In the genomic region with DNA sequence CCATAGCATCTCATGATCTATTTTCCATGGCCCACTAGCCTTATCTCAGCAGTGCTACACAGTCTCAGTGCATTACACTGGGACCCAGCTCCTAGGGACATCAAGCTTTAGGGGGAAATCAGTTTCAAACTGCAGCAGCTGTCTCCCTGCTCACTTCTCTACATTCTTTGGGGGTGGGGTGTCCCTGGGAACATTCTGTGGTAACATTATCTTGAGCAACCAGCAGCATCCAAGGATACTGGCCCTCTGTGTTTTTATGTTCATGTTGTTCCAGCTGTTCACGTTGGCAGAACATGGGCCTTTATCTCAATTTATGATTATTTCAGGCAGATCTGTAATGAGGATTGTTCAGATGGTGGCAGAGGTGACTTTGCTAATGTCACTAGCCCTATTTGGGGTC, we compare ENCODE assay signal across 29 mouse cellular contexts.
A peak's percentile ranks its signal among the peaks of the same experiment; 100 is the strongest.
DNase-seq lines count a peak whose midpoint lies in the region; ATAC-seq and TF ChIP-seq lines count a peak whose summit lies in the region.
"Had no signal": no experiment of that assay in that cellular context is flagged by ENCODE, and none has a peak within 500 bp of the region (broad histone marks: within the 10 kb centered on the region; RNA-seq: fewer than 3 reads in every experiment).

No protein-coding gene starts in this region.

- no peak for TF ChIP-seq EP300 in heart, adult 2 months (IDR thresholded peaks at IDR 0.05; ENCODE audit: insufficient read depth, low read depth, low read length)

- no peak overlapping the region for H3K9ac ChIP-seq in heart, adult 2 months (ENCODE audit: low read depth, low read length)
- H3K9ac ChIP-seq in lung, embryonic 16.5 days (ENCODE audit: low read length), result no peak overlapping the region
- H3K9ac ChIP-seq: embryonic facial prominence, embryonic 13.5 days; limb, embryonic 13.5 days; liver, embryonic 12.5 days; liver, postnatal 0 days; midbrain, embryonic 15.5 days had no signal

- H3K9me3 ChIP-seq in lung, embryonic 16.5 days (ENCODE audit: control insufficient read depth, low read length), result no peaks in the 10 kb centered on the region; the same call in 1 of the 2 replicates
- H3K9me3 ChIP-seq: embryonic facial prominence, embryonic 13.5 days; limb, embryonic 13.5 days; liver, embryonic 12.5 days; midbrain, embryonic 10.5 days; midbrain, embryonic 15.5 days had no signal

- no peak overlapping the region for H3K4me2 ChIP-seq in lung, embryonic 16.5 days (ENCODE audit: low read depth, low read length)
- peak overlapping the region; percentile 38 for H3K4me2 ChIP-seq in myocyte (ENCODE audit: low read depth)
- H3K4me2 ChIP-seq: embryonic facial prominence, embryonic 13.5 days; limb, embryonic 13.5 days; liver, embryonic 12.5 days; midbrain, embryonic 15.5 days had no signal

- H3K27me3 ChIP-seq in heart, adult 2 months (ENCODE audit: control insufficient read depth, insufficient read depth, low read length), result no peaks in the 10 kb centered on the region
- H3K27me3 ChIP-seq in lung, embryonic 16.5 days (ENCODE audit: control insufficient read depth, insufficient read depth, low read depth, low read length), result no peaks in the 10 kb centered on the region
- no peaks in the 10 kb centered on the region for H3K27me3 ChIP-seq in myocyte (ENCODE audit: control insufficient read depth, insufficient read depth, insufficient read length)
- H3K27me3 ChIP-seq: embryonic facial prominence, embryonic 13.5 days; limb, embryonic 13.5 days; liver, embryonic 12.5 days; midbrain, embryonic 15.5 days had no signal

- TF ChIP-seq CTCF in heart, adult 2 months (IDR thresholded peaks at IDR 0.05), result no peak

- H3K79me2 ChIP-seq in heart, adult 2 months (replicated peaks; ENCODE audit: control insufficient read depth, insufficient read depth, low read length), result no peaks in the 10 kb centered on the region
- H3K79me2 ChIP-seq in myocyte (ENCODE audit: control insufficient read depth, insufficient read depth), result no peaks in the 10 kb centered on the region

- no peaks in the 10 kb centered on the region; the same call in 1 of the 2 replicates for H3K4me1 ChIP-seq in heart, adult 2 months (ENCODE audit: control insufficient read depth, insufficient read depth, low read length)
- peaks cover 13% of the 10 kb centered on the region for H3K4me1 ChIP-seq in lung, embryonic 16.5 days (replicated peaks; ENCODE audit: control insufficient read depth, insufficient read depth, low read length)
- H3K4me1 ChIP-seq: liver, embryonic 12.5 days had no signal

- H3K4me3 ChIP-seq in heart, adult 2 months, result no peak overlapping the region
- no peak overlapping the region for H3K4me3 ChIP-seq in lung, embryonic 16.5 days (ENCODE audit: low read length)
- no peak overlapping the region for H3K4me3 ChIP-seq in myocyte
- H3K4me3 ChIP-seq: embryonic facial prominence, embryonic 13.5 days; erythroblast, embryonic 14.5 days; gastrocnemius, adult 2 months; limb, embryonic 13.5 days; liver, embryonic 12.5 days; midbrain, embryonic 10.5 days; midbrain, embryonic 15.5 days had no signal

- H3ac ChIP-seq in myocyte (ENCODE audit: control insufficient read depth, insufficient read length), result no peak overlapping the region

- intact Hi-C loops in heart, adult 2 months (cut with DNase I), result no loop called here

- H3K36me3 ChIP-seq in heart, adult 2 months (ENCODE audit: control insufficient read depth, insufficient read depth, low read length), result no peaks in the 10 kb centered on the region
- no peaks in the 10 kb centered on the region for H3K36me3 ChIP-seq in lung, embryonic 16.5 days (ENCODE audit: control insufficient read depth, insufficient read depth, low read length)
- H3K36me3 ChIP-seq in myocyte (ENCODE audit: control insufficient read depth, insufficient read depth), result no peaks in the 10 kb centered on the region
- H3K36me3 ChIP-seq: embryonic facial prominence, embryonic 13.5 days; limb, embryonic 13.5 days; liver, embryonic 12.5 days; midbrain, embryonic 10.5 days; midbrain, embryonic 15.5 days had no signal

- H3K27ac ChIP-seq in heart, adult 2 months, result no peak overlapping the region
- peak overlapping the region; percentile 47; the same call in 1 of the 2 replicates for H3K27ac ChIP-seq in lung, embryonic 16.5 days (ENCODE audit: low read length)
- H3K27ac ChIP-seq: embryonic facial prominence, embryonic 13.5 days; gastrocnemius, adult 2 months; limb, embryonic 13.5 days; liver, embryonic 12.5 days; midbrain, embryonic 10.5 days; midbrain, embryonic 15.5 days; stomach, postnatal 0 days had no signal

- ATAC-seq in lung, embryonic 16.5 days (ENCODE audit: low read depth), result peak; percentile 15
- ATAC-seq: activated CD4-positive, CD25-positive, alpha-beta regulatory T cell, adult 4 months; forebrain, embryonic 16.5 days; intestine, embryonic 16.5 days; liver, embryonic 12.5 days; liver, postnatal 0 days; midbrain, embryonic 15.5 days had no signal

- no peak for TF ChIP-seq POLR2A in heart, adult 2 months (IDR thresholded peaks at IDR 0.05; ENCODE audit: insufficient read depth, low read depth, low read length)
- TF ChIP-seq POLR2A in myocyte (IDR thresholded peaks at IDR 0.05; ENCODE audit: insufficient read length, low read depth), result no peak

- WGBS in heart, adult 2 months, result 38% methylated on average over 1 of the region's 1 CpGs
- whole genome bisulfite sequencing in lung, embryonic 16.5 days, result 43% methylated on average over 1 of the region's 1 CpGs

- DNase-seq in heart, adult 11 months, result peak; percentile 94
- no peak for DNase-seq in heart, adult 2 months
- DNase-seq in lung, postnatal 14 days, result no peak
- DNase-seq in lung, postnatal 10 days, result peak; percentile 59
- DNase-seq in thymus, postnatal 14 days, result no peak
- DNase-seq: adrenal gland, postnatal 10 days; cerebellum, adult 11-12 months; cerebellum, adult 9-11 months; embryo, embryonic 11 days; gastrocnemius, adult 2 months; gastrocnemius, postnatal 36 days; heart, postnatal 14 days; kidney, adult 8-10 months; kidney, postnatal 14 days; layer of hippocampus, adult 9-11 months; liver, postnatal 0 days; right cerebral cortex, postnatal 4 days had no signal

TF ChIP-seq in myocyte, 11 proteins besides CTCF, POLR2A, EP300 and RAD21:
- TF ChIP-seq USF1 (IDR thresholded peaks at IDR 0.05; ENCODE audit: low read depth) (no peak), E2F4 (IDR thresholded peaks at IDR 0.05; ENCODE audit: insufficient read depth) (no peak), TCF3 (IDR thresholded peaks at IDR 0.05; ENCODE audit: insufficient read length, low read depth) (peak; percentile 17), TCF12 (IDR thresholded peaks at IDR 0.05; ENCODE audit: insufficient read depth, poor library complexity, severe bottlenecking) (peak; percentile 43), MYOG (IDR thresholded peaks at IDR 0.05; ENCODE audit: control insufficient read depth in 1 of 3, insufficient read depth in 1 of 3, insufficient read length in 2 of 3, low read depth in 2 of 3) (peak in 2 of 3 experiments; percentile 38 to 40), SRF (IDR thresholded peaks at IDR 0.05; ENCODE audit: control insufficient read depth, insufficient read length, low read depth) (no peak), MAX (IDR thresholded peaks at IDR 0.05; ENCODE audit: low read depth) (no peak), CEBPB (IDR thresholded peaks at IDR 0.05; ENCODE audit: insufficient read depth, poor library complexity, severe bottlenecking) (0 out of 2 replicates have a peak, but pooled peaks have one; percentile 32), POLR2AphosphoS2 (IDR thresholded peaks at IDR 0.05; ENCODE audit: insufficient read length, low read depth) (no peak), REST (IDR thresholded peaks at IDR 0.05; ENCODE audit: insufficient read depth, insufficient read length) (no peak), MYOD1 (IDR thresholded peaks at IDR 0.05; ENCODE audit: control insufficient read depth in 1 of 3, insufficient read length in 2 of 3, low read depth in 2 of 3) (peak in 2 of 3 experiments; percentile 59 to 77)

Comparison
In these comparisons a context has a peak if more than half of its experiments do, and no peak if none do; other contexts are left out.
1. DNase-seq: peak in heart, adult 11 months (single experiment) and lung, postnatal 10 days (single experiment); none in heart, adult 2 months (0 of 2), lung, postnatal 14 days (single experiment) and thymus, postnatal 14 days (single experiment).